Mouse (Mus musculus) spleen, adult 2 months (tissue): ENCODE data around the gene Rtf2.

Source experiments
- CTCF ChIP-seq: fragments of 200-500 bp; IDR thresholded peaks from 2 replicates; pipeline ENCODE4 v1.5.1; 2011; ENCODE audit warnings: mild to moderate bottlenecking, inconsistent platforms; ENCODE audit not compliant: insufficient read depth, insufficient read length, insufficient replicate concordance; ENCODE audit errors: extremely low read depth
- POLR2A ChIP-seq: fragments of 200-500 bp; IDR thresholded peaks from 2 replicates; pipeline ENCODE4 v1.6.1; 2011; ENCODE audit warnings: low read depth, low read length, inconsistent platforms

GRCm38 (mm10) chr2:172413894-172414293 is 26.5 kb upstream of the Rtf2 start:
- TF ChIP-seq CTCF (no peak), POLR2A (no peak)
